Mouse (Mus musculus) hematopoietic stem cell, adult 5-6 weeks (primary cell): ENCODE measurements around the gene Ddx5. TPM values are rescaled to one million over a fixed set of nuclear protein-coding genes. Genes with fewer than 3 reads are reported as not detected.
"Not testable (repeated sequence)": the region's sequence is repeated elsewhere in the genome, so short reads cannot be mapped to it uniquely, and the experiment has no call there.

ENCODE experiments used
- ATAC-seq, 2 experiments: fragments of 125-278 bp in 1 of 2; replicated peaks in 1 of 2; 2 replicates each; pipeline ENCODE4 v1.8.0; 2016 to 2017; ENCODE audit warnings: inconsistent platforms in 2 of 2, mild to moderate bottlenecking in 2 of 2, moderate number of reproducible peaks in 2 of 2, low read depth in 1 of 2, moderate TSS enrichment in 1 of 2; ENCODE audit not compliant: low FRiP score in 2 of 2, poor library complexity in 2 of 2, severe bottlenecking in 2 of 2, insufficient read depth in 1 of 2, low TSS enrichment in 1 of 2
- total RNA-seq: library from RNA; stranded (forward); fragments of 172-1452, 232-1000 nt; gene quantifications from 2 replicates; pipeline ENCODE4 v1.2.3, GENCODE M21; 2017

Ddx5 gene
- total RNA-seq, 1 experiment from 2014 or later = 1,945 TPM

DNA sequence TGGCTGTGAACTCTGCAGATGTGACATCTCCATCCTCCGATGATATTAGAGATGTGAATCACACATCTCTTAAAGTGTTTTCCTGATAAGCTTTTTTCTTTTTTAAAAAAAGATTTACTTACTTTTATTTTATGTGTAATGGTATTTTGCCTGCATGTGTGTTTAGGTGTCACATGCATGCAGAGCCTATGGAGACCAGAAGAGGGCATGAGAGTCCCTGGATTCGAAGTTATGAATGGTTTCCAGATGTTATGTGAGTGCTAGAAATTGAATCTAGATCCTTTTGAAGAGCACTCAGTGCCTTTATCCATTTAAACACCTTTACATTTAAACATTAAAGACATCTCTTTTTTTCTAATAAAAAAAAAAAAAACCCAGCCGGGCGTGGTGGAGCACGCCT is 44.0 kb downstream of the Ddx5 start:
- no peak for ATAC-seq

DNA sequence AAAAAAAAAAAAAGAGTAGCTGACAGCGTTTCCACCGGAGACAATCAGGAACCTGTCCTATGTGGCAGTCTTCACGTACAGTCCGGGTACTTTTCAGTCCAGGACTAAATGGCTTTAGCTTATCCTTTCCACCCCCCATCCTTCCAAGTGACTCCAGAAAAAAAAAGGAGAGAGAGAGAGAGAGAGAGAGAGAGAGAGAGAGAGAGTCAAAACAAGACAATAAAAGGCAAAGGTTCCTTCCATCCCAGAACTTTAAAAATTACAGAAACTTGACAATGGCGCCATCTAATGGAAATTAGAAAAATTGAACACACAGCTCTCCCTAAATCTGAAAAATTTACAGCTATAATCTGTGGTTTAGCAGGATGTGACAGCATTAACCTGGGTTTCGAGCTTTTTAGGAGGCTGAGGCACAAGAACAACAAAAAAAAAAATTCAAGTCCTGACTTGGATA is 46.6 kb downstream of the Ddx5 start:
- peak; percentile 36 to 42; a peak in 3 of 4 replicates for ATAC-seq

DNA sequence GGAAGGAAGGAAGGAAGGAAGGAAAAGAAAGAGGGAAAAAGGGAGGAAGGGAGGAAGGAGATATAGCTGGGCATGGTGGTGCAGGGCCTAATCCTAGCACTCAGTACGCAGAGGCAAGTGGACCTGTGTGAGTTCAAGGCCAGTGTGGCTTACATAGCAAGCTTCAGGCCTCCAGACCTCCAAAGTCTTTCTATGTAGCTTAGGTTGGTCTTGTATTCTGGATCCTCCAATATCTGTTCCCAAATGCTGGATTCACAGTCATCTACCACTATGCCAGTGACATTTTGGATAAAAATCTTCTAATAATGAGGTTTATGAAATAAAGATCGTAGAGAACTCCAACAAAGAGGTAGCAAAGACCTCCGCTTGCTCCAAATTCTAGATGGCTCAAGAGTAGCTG is 47.2 kb downstream of the Ddx5 start:
- ATAC-seq = no peak

DNA sequence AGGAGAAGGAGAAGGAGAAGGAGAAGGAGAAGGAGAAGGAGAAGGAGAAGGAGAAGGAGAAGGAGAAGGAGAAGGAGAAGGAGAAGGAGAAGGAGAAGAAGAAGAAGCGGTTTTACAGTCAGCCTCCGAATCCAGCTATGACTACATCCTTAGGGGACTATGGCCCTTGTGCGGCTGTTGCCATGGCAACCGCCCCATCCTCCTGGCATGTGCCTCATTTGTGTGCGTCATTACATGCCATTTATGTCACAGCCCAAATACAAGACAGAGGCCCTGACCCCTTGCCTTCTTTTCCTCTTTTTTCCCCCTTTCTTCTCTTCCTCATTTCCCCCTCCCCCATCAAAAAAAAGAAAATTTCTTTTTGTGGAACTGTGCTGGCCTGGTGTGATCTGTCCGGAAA is 47.8 kb downstream of the Ddx5 start:
- ATAC-seq = no peak

DNA sequence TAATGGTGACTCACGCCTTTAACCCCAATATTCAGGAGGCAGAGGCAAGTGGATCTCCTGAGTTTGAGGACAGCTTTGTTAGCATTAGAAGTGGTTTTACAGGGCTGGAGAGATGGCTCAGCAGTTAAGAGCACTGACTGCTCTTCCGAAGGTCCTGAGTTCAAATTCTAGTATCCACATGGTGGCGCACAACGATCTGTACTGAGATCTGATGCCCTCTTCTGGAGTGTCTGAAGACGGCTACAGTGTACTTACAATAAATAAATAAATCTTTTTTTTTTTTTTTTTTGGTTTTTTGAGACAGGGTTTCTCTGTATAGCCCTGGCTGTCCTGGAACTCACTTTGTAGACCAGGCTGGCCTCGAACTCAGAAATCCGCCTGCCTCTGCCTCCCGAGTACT is 48.3 kb downstream of the Ddx5 start:
- ATAC-seq = not testable (repeated sequence)

DNA sequence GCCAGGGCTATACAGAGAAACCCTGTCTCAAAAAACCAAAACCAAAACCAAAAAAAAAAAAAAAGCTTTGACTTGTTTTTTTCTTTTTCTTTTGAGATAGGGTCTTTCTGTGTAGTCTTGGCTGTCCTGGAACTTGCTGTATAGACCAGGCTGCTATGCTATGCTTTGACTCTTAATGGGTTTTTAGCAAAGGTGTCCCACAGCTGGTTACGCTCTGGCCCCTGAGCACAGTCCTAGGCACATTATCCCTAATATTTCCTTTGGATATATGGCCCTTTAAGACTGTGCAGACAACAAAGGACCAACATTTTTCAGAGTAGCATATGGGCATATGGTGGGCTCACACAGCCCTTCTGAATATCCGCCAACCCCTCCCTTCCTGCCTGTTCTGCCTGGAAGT is 49.9 kb downstream of the Ddx5 start:
- no peak for ATAC-seq

DNA sequence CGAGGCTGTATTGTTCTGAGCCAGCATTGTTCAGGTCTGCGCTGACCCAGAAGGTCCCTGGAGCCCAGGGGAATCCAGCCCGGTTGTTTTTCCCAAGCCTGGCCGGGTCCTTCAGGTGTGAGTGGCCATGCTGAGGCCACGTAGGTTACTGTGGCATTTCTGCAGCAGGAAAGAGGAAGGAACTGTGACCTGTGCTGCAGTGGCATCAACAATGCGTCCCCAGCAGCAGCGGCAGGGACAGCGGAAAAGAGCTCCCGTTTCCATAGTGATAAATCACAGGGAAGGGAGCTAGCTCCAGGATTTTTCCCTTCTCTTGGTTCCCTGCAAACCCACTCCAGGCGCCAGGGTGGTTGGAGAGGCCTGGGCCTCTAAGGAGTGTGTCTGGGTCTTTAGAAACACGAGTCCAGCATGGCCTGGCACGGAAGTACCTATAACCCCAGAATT is 51.8 kb downstream of the Ddx5 start:
- ATAC-seq = peak; percentile 48 to 56; a peak in 1 of 4 replicates

DNA sequence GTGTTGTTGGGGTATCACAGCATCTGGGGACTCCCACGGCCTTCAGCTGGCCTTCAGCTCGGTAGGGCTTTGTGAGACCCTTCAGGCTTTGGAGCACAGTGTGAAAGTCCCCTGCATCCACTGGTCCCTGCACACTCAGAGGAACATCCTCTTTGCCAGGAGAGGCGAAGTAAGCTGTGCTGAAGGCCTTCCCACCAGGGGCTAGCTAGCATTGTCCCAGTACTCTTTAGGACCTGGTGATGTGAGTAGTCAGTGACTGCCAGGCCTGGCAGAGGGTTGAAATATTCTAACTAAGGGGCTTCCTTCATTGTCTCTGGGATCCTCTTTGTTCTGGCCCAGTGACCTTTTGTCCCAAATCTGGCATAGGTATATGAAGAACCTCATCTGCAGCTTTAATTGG is 52.4 kb downstream of the Ddx5 start:
- no peak for ATAC-seq

DNA sequence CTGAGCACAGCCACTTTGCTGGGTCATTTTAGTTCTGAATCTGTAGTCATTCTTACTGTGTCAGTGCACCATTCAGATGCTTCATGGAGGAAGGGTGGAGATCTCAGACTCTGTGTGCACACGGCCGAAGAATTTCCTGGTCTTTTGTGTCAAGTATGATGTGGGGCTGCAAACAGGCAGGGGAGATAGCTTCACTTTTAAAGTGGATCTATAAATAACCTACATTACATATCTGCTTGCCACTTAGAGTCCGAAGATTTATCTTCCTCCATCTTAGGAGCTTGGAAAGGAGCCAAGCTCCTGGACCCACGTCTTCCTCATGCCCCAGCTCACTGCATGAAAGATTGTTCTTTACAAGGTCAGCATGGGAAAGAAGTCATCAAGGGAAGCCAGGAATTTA is 58.3 kb downstream of the Ddx5 start:
- ATAC-seq = no peak

Other genes with a start within 250 kb of the Ddx5 start
- 28.1 and 45.7 TPM in 2 replicates for gene Tex2, start 175.8 kb downstream of the Ddx5 start, total RNA-seq
- 46.2 and 50.2 TPM in 2 replicates for gene Pecam1, start 38.6 kb downstream of the Ddx5 start, total RNA-seq
- 50.2 and 51.9 TPM in 2 replicates for gene Milr1, start 38.0 kb downstream of the Ddx5 start, total RNA-seq
- 16.0 and 24.2 TPM in 2 replicates for gene Polg2, start 9.6 kb downstream of the Ddx5 start, total RNA-seq
- 25.3 and 53.4 TPM in 2 replicates for gene Cep95, start 67 bp upstream of the Ddx5 start, total RNA-seq
- gene Smurf2, start 131.5 kb upstream of the Ddx5 start, total RNA-seq = 46.9 and 50.8 TPM in 2 replicates
- 104 and 116 TPM in 2 replicates for gene Kpna2, start 210.4 kb upstream of the Ddx5 start, total RNA-seq
- 1.4 TPM in 1 of 2 replicates, not detected in the other for gene 1810010H24Rik, start 236.5 kb upstream of the Ddx5 start, total RNA-seq